In genomic region chr1:128102251-128102640, GRCm38 (mm10) we compare ENCODE assay signal across 7 mouse cellular contexts. TPM values are rescaled to one million over a fixed set of nuclear protein-coding genes. Genes with fewer than 3 reads are reported as not detected.
DNase-seq lines count a peak whose midpoint lies in the region; ATAC-seq lines count a peak whose summit lies in the region.

No protein-coding gene starts in this region.

- peak overlapping the region; percentile 78 for H3K27ac ChIP-seq in heart, embryonic 13.5 days (replicated peaks)

- H3K4me1 ChIP-seq in heart, embryonic 13.5 days: peaks cover 30% of the 10 kb centered on the region

- under 1% methylated on average over 15 of the region's 15 CpGs for WGBS in heart, embryonic 13.5 days

- no peaks in the 10 kb centered on the region for H3K27me3 ChIP-seq in heart, embryonic 13.5 days (replicated peaks)

- no peak for ATAC-seq in heart, embryonic 13.5 days (ENCODE audit: extremely low read depth, insufficient number of reproducible peaks, low FRiP score, low TSS enrichment)

- H3K4me2 ChIP-seq in heart, embryonic 13.5 days: peak overlapping the region; percentile 75

- H3K9ac ChIP-seq in heart, embryonic 13.5 days: peak overlapping the region; percentile 80

- no peaks in the 10 kb centered on the region for H3K9me3 ChIP-seq in heart, embryonic 13.5 days

- no peaks in the 10 kb centered on the region for H3K36me3 ChIP-seq in heart, embryonic 13.5 days

- H3K4me3 ChIP-seq in heart, embryonic 13.5 days: peak overlapping the region; percentile 97

- DNase-seq in thymus, adult 18-20 months: peak; percentile 17 to 55
- DNase-seq in thymus, postnatal 0 days (ENCODE audit: low spot score): no peak
- peak; percentile 94 for DNase-seq in embryo, embryonic 10.5 days (ENCODE audit: low spot score)
- DNase-seq in kidney, postnatal 4 days: peak; percentile 28 to 48
- peak; percentile 86 for DNase-seq in lung, postnatal 36 days
- peak; percentile 52 to 79 for DNase-seq in right cerebral cortex, postnatal 10 days (ENCODE audit: low spot score in 2 of 2)

RNA-seq across cellular contexts. Expression of gene Zranb3, which starts 0.6 kb away (rescaled TPM):
- polyA plus RNA-seq in thymus, postnatal 0 days (2015; fragmentation: Nextera tagmentation; extraction: Ambion mirVana): 4.6 and 4.9 TPM in 2 replicates
- 5.7 and 5.8 TPM in 2 replicates for polyA plus RNA-seq in heart, embryonic 13.5 days (2015; fragmentation: Nextera tagmentation; extraction: Ambion mirVana)

RNA-seq across cellular contexts. Expression of gene R3hdm1, which starts 0.9 kb away (rescaled TPM):
- polyA plus RNA-seq in thymus, postnatal 0 days (2015; fragmentation: Nextera tagmentation; extraction: Ambion mirVana): 67.0 and 79.4 TPM in 2 replicates
- 48.5 and 49.0 TPM in 2 replicates for polyA plus RNA-seq in heart, embryonic 13.5 days (2015; fragmentation: Nextera tagmentation; extraction: Ambion mirVana)
